Mouse (Mus musculus) left cerebral cortex, postnatal 25 days (tissue): ENCODE data around the gene Atp6v0b. TPM values are rescaled to one million over a fixed set of nuclear protein-coding genes. Genes with fewer than 3 reads are reported as not detected.

Experiments used
- DNase-seq, 2 experiments: peaks; one replicate each; pipeline ENCODE4 v3.0.0; 2022; ENCODE audit warnings: low spot score in 2 of 2, mixed read lengths in 1 of 2
- intact Hi-C: fragments of 180-260 bp; cut with DNase I; formaldehyde crosslinking; loops from one replicate; pipeline ENCODE4 v1.15.1; 2025
- total RNA-seq, 2 experiments: library from RNA; stranded (reverse); gene quantifications; 2 replicates each; pipeline ENCODE4 v1.2.3; 2021

Atp6v0b gene
- total RNA-seq, 2 experiments from 2014 or later: 460 to 484 TPM

DNA sequence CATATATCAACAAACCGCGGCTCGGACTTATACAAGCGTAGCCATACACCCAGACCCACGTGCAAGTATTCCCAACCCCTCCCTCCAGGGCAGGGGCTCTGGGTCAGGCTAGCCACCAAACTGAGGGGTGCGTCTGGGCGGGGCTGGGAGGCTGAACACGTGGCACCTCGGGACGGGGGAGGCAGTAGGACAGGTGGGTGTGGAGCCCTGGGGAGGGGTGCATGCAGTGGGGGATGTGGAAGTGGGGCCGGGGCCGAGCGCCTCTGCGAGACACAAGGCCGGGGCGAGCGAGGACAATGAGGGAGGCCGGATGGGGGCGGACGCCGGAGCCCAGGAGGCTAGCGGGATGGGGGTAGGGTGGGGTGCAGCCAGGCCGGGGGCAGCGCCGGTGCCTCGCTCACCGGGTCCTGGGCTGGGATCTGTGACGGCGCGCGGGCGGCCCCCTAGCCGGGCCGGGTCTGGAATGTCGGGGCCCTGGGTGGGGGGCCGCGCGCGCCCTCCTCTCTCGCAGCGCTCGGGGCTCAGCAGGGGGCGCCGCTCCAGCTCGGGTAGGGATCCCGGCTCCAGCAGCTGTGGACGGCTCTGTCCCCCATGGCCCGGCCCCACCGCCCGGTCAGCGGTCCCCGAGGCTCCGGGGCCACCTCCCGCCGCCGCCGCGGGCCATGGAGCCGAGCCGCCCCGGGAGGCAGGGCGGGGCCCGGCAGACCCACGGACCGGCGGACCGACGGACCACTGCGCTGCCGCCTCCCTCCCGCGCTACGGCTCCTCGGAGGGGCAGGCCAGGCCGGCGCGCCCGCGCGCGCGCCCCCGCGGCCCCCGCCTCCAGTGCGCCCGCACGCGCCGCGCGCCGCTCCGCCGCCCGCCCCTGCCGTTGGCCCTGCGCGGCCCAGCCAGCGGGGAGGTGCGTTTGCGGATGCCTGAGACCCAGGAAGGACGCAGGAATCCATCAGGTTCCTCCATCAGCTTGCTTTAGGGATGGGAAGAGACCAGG is 4.1 kb downstream of the Atp6v0b start, which contains the start of gene B4galt2:
Gene B4galt2, minus strand, starts transcription at position 787 of the 991 bp plus-strand sequence.
- peak; percentile 62 to 81 for DNase-seq
- intact Hi-C loops: no loop called here

- DNase-seq: peak in 1 of 2 experiments; percentile 79
- intact Hi-C loops: no loop called here
Measured at GRCm38 (mm10) chr4:117878703-117879102, 8.4 kb downstream of the Atp6v0b start.

GRCm38 (mm10) chr4:117878301-117878700 is 8.8 kb downstream of the Atp6v0b start:
- no peak for DNase-seq
- intact Hi-C loops: no loop called here

DNA sequence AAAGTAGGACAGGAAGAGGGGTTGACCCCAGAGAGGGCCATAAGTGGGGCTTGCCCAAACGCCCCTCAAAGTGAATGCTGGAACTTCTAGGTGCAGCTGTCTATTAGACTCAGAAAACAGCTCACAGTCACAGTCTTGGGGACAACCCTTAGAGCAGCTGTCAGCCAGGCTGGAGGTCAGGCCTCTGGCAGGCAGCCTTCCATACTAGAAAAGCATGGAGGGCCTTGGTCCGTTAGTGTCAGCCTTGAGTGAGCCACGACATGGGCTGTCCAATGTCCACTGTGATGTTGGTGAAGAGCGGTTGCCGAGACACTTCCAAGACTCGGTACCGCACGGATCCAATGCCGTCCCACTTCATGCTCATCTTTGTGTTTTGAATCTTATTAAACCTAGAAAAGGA is 13.5 kb downstream of the Atp6v0b start:
- no peak for DNase-seq
- intact Hi-C loops: no loop called here

- intact Hi-C loops: no loop called here
Measured at GRCm38 (mm10) chr4:117872471-117872886, 14.7 kb downstream of the Atp6v0b start, which contains the start of gene Ccdc24. Ccdc24 (minus strand) TSS chr4:117872557.

DNA sequence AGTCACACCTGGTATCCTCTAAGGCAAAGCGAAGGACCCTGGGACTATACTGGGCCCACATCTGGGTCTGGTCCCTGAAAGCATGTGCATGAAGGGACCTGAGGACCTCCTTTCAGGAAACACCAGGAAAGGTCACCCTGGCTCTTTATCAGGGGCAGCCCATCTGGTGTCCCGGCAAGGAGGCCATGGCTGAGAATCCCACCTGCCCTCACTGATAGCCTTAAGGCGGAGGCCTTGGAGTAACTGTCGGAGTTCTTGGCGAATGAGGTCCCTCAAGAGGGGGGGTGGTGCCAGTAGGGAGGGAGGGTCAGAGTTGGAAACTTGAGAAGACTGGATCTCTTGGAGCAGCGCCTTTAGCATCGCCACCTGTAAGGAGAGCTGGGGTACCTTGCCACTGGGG is 15.3 kb downstream of the Atp6v0b start:
- DNase-seq: no peak
- intact Hi-C loops: no loop called here

More at GRCm38 (mm10) chr4:117872471-117872886, 14.7 kb downstream of the Atp6v0b start, which contains the start of gene Ccdc24:
- no peak for DNase-seq

DNA sequence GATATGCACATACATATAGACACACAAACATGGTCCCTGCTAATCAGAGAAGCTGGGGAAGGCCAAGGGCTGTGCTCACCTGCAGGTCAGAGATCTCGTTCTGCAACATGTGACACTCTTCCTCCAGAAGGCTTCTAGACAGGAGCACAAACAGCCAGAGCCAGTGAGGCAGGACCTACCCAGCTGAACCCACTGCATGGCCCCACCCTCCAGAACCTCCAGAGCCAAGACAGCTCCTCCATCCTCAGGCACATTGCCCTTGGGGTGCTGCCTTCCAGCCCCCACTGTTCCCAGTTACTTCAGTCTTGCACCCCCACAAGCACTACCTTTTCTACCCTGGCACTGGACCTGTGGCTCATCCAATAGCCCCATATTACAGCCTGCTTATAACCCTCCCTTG is 16.7 kb downstream of the Atp6v0b start:
- intact Hi-C loops: no loop called here
- DNase-seq: no peak

DNA sequence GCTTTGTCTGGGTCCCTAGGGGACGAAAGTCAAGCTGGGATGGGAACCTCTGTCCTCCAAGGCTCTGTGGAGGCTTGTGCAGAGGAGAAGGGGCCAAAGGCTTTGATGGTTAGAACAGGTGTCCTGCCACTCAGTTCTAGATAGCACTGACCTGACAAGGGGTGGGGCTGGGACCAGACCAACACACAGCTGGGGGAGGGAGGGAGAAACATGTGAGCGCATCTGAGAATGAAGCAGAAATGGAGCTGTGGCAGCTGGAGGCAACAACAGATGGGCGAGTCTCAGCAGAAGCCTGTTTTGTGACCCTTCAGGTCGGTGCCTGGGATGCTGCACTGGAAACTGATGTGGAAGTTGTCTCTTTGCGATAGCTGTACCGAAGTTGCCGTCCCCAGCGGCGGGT is 17.8 kb downstream of the Atp6v0b start:
- DNase-seq: no peak

GRCm38 (mm10) chr4:117867823-117868222 is 19.3 kb downstream of the Atp6v0b start:
- intact Hi-C loops: loop anchor here (2.0 to 5.0 kb wide), 2 partner anchors 39 to 56 kb away; no protein-coding TSS in a partner anchor
- DNase-seq: peak in 1 of 2 experiments; percentile 51

More for the DNA sequence above, 17.8 kb downstream of the Atp6v0b start:
- intact Hi-C loops: loop anchor here (5.0 kb wide), 1 partner anchor 57 kb away; no protein-coding TSS in a partner anchor

- DNase-seq: no peak
- intact Hi-C loops: loop anchor here (2.0 to 5.0 kb wide), 2 partner anchors 38 to 55 kb away; no protein-coding TSS in a partner anchor
Measured at GRCm38 (mm10) chr4:117867000-117867399, 20.1 kb downstream of the Atp6v0b start.

GRCm38 (mm10) chr4:117866083-117866482 is 21.1 kb downstream of the Atp6v0b start:
- no peak for DNase-seq
- intact Hi-C loops: loop anchor here (2.0 to 5.0 kb wide), 2 partner anchors 37 to 54 kb away; no protein-coding TSS in a partner anchor

DNA sequence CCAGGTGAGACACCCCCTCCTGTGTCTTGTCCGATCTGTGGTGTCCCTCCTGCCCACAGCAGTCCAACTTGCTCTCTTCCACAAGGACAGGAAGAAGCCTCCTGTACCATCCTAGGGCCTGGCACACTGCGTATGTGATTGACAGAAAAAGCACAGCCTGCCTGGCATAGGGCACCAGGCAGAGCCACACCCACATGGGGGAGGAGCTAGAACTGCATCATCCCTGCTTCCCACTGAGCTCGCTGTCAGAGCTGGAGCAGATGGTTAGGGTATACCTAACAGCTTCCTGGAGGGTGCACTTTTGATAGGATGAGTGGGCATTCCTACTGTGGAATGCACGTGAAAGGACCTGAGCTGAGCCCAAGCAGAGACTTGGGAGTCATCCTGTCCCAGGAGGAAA is 24.3 kb downstream of the Atp6v0b start:
- DNase-seq: peak; percentile 60 to 85
- intact Hi-C loops: loop anchor here (2.0 kb wide), 1 partner anchor 28 kb away; the partner anchor contains the start of gene Slc6a9

- DNase-seq: peak in 1 of 2 experiments; percentile 73
- intact Hi-C loops: no loop called here
Measured at GRCm38 (mm10) chr4:117860570-117860969, 26.6 kb downstream of the Atp6v0b start.

DNA sequence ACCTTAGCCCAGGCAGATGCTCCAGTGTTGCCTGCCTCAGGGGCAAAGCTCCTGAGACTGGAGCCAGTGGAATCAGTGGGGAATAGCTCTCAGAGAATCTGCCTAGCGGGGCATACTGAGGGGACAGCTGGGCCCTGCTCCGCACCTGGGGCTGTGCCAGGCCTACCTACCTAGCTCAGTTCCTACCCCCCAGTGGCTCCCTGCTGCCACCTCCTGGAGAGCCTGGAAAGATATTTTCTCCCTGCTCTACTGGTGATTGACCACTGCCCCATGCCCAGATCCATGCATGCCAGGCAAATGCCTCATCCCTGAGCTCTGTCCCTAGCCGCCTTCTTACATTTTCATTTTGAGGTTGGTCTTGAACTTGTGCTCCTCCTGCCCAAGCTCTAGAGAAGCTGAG is 28.3 kb downstream of the Atp6v0b start:
- peak in 1 of 2 experiments; percentile 57 for DNase-seq
- intact Hi-C loops: no loop called here

DNA sequence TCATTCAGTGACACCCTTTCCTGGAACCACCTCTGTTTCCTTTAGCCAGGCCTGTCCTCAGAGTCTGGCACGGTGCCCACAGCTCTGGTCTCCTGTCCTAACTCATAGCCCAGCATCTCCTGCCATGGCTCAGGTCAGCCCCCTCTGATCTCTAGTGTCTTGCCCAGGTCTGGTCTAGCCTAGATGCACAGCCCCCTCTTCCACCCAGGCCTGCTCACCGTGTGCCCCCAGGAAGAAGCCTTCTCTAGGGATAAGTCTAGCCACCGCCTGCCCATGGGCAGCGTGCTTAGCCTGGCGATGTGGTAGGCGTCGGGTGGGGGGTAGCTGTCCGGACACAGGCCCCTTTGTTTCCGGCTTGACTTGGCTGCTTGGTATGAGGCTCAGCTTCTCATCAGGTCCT is 32.0 kb downstream of the Atp6v0b start:
- DNase-seq: no peak
- intact Hi-C loops: no loop called here

DNA sequence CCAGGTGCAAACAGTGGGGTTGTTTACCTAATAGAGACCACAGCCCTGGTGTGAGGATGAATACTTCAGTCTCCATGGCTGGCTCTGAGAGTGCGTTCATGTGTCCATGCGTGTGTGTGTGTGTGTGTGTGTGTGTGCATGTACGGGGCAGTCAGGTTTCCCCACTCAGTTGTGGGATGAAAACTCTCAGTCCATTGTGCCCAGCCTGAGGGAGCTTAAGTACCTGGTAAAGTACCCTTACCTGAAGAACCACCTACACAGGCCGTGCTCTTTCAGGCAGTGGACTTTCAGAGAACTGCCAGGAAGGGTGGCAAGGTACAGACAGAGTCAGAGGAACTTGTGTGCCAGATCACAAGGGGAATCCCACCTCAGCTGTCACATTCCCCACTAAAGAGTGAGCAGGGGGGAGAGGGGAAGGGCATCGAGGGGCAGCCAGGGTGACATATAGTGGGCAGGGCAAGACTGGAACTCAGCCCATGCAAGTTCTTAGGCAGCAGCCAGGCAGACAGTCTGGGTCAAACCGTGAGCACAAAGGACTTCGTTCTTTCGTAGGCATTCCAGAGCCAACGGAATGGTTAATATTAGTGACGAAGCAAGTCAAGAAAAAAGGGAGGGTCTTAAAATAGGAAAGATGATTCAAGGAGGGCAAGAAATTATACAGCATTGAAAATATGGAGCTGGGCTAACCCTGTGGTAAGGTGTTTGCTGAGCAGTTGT is 34.8 kb downstream of the Atp6v0b start:
- no peak for DNase-seq
- intact Hi-C loops: no loop called here

GRCm38 (mm10) chr4:117850871-117851270 is 36.3 kb downstream of the Atp6v0b start:
- intact Hi-C loops: no loop called here
- no peak for DNase-seq

- DNase-seq: no peak
- intact Hi-C loops: no loop called here
Measured at GRCm38 (mm10) chr4:117850176-117850575, 37.0 kb downstream of the Atp6v0b start.

- intact Hi-C loops: no loop called here
- DNase-seq: no peak
Measured at GRCm38 (mm10) chr4:117849506-117849905, 37.6 kb downstream of the Atp6v0b start.

- intact Hi-C loops: no loop called here
Measured at GRCm38 (mm10) chr4:117849063-117849462, 38.1 kb downstream of the Atp6v0b start.

More at GRCm38 (mm10) chr4:117849063-117849462, 38.1 kb downstream of the Atp6v0b start:
- no peak for DNase-seq
